Mouse (Mus musculus) embryonic facial prominence, embryonic 12.5 days (tissue): ENCODE measurements around the gene 1110059E24Rik. TPM values are rescaled to one million over a fixed set of nuclear protein-coding genes. Genes with fewer than 3 reads are reported as not detected.

Source experiments
- polyA plus RNA-seq: library from polyadenylated mRNA; unstranded; fragments of >200 nt; fragmentation: Nextera tagmentation; extraction: Ambion mirVana; gene quantifications from 2 replicates; pipeline ENCODE4 v1.2.1, GENCODE M21; 2016

The 1110059E24Rik gene
- polyA plus RNA-seq, 1 experiment from 2014 or later: 55.3 TPM

Other genes with a start within 250 kb of the 1110059E24Rik start
- gene Gda, start 179.5 kb downstream of the 1110059E24Rik start, polyA plus RNA-seq: 0.06 and 0.12 TPM in 2 replicates
- gene Abhd17b, start 209 bp upstream of the 1110059E24Rik start, polyA plus RNA-seq: 39.1 and 41.4 TPM in 2 replicates
- gene Cemip2, start 125.4 kb upstream of the 1110059E24Rik start, polyA plus RNA-seq: 51.7 and 55.0 TPM in 2 replicates